Mouse (Mus musculus) liver, embryonic 14.5 days (tissue): Measurements from ENCODE around the gene Nlgn2.

Experiments
- CTCF ChIP-seq: IDR thresholded peaks from 2 replicates; pipeline ENCODE4 v1.5.1; 2016; ENCODE audit warnings: antibody characterized with exemption, low read depth, control low read depth
- EP300 ChIP-seq: IDR thresholded peaks from 2 replicates; pipeline ENCODE4 v1.6.1; 2016; ENCODE audit warnings: antibody characterized with exemption, low read depth

GRCm38 (mm10) chr11:69793429-69793828 lies 44.2 kb downstream of the Nlgn2 start:
- no peak for TF ChIP-seq EP300
- no peak for TF ChIP-seq CTCF
